Mouse (Mus musculus): Measurements from ENCODE around the gene Myog.

DNA sequence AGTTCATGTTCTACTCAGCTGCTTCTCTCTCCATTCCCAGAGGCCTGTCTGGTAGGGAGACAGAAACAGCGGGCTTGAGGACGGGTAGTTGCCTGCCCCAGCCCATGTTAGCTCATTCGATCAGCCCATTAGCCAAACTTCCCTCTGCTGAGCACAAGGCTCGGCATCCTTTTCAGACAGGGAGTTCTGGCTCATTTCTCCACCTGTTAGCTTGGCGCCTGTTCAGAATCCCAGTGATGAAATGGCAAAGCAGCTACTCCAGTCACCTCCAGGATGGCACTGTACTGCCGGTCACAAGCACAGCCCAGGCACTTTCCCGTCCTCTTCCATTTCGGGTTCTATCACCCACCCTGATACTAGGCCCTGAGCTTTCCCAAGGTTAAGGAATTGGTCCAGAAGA lies 7.5 kb downstream of the Myog start:
- TF ChIP-seq CTCF (IDR thresholded peaks at IDR 0.05; ENCODE audit: control insufficient read depth, insufficient read depth, low read length) (no peak), POLR2A (IDR thresholded peaks at IDR 0.05; ENCODE audit: borderline replicate concordance, control insufficient read depth, low read depth, low read length) (no peak)
